Mouse (Mus musculus) embryonic stem cell, embryonic (primary cell): ENCODE measurements around the gene Themis3.

ENCODE experiments used
- CTCF ChIA-PET, 4 experiments: fragments of 300-600 bp in 2 of 4; fragments of 350-600 bp in 2 of 4; sonication (Branson Sonifier 250); formaldehyde crosslinking; loops; one replicate each; lab custom pipeline; 2022; ENCODE audit warnings: inconsistent platforms in 2 of 4; lab: Charles Lee
- POLR2A ChIA-PET, 4 experiments: fragments of 300-600 bp in 2 of 4; fragments of 350-600 bp in 2 of 4; sonication (Branson Sonifier 250); formaldehyde crosslinking; loops; one replicate each; lab custom pipeline; 2022; ENCODE audit warnings: antibody characterized with exemption in 4 of 4, inconsistent platforms in 1 of 4; lab: Charles Lee

Themis3 gene

DNA sequence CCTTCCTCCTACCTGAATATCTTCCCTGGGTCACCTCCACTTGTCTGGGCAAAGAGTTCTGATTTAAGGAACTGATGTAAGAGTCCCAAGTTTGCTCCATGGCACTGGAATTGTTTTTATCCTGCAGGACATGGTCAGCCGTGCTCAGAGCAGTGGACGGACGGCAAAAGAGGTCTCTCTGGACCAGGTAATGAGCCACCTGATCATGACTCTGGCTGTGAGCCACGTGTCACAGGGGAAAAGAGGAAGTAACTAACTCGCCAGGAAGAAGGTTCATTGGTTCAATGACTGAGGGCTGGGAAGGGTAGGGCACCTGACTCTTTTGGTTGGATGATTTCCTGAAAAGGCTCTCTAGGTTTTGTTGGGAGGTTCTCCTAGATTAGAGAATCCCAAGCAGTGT, at the start of gene Themis3:
Gene Themis3 (minus strand): TSS at position 187 of the 400 bp plus-strand sequence.
- CTCF ChIA-PET = no interaction called here

DNA sequence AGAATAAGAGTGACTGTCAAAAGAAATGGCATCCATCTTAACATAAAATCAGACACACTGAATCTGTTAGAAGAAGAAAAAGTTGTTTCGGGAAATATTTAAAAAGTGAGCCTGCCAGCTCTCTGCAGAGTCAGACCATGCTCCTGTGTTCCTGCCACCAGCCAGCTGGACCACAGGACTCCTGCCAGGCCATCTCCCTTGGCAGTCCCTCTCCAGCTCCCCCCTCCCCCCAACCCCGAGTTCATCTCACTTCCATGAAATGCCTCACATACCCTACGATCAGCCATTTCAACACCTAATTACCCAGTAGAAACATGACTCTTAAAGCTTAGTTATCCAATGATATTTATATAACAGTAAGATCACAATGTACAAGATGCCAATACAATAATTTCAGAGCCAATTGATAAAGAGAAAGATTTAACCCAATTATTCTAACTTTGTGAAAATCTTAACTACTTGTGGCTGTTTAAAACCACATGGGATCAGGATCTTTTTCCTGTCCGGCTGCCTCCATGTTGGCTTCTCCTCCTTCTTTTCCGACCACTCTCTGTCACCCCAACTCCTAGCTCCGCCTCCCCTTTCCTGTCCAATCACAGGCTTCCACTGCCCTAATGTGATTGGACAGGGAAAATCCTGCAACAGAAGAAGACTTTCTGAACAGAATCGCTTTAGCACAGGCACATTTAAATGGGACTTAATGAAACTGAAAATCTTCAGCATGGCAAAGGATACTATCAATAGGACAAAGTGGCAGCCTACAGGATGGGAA, 43.7 kb upstream of the Themis3 start:
- POLR2A ChIA-PET = interaction anchor here in 1 of 4 experiments (0.6 kb wide), 1 partner anchor 60 kb away, joined by 3 read pairs; no protein-coding TSS in a partner anchor

More for the DNA sequence above, at the start of gene Themis3:
- POLR2A ChIA-PET = no interaction called here

DNA sequence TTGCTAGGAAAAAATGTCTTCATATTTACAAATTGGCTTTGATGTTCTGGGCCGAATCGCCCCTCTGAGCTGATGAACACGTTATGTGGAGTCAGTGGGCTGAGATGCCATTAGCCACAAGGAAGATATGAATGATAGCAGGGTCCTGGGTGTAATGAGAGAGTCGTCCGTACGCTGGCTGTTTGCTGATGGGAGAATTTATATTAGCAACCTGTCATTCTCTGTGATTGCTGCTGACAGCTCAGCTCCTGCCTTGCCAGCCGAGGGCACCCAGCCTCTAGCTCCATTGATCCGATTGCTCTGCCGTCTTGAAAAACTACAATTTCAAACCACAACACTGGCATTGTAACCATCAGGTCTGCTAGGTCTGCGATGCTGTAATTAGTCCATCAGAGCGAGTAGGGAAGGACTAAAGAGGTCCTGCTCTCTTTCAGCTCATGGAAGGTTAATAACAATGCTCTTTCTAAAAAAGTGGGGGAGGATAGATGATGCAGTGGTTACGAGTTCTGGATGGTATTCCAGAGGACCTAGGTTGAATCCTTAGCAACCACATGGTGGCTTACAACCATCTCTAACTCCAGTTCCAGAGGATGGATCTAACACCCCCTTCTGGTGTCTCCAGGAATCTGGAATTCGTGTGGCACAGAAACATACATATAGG, 25.7 kb upstream of the Themis3 start:
- ChIA-PET CTCF (interaction anchor here in 1 of 4 experiments (0.6 kb wide), 1 partner anchor 61 kb away, joined by 3 read pairs; no protein-coding TSS in a partner anchor), POLR2A (no interaction called here)

More for the DNA sequence above, 43.7 kb upstream of the Themis3 start:
- CTCF ChIA-PET = interaction anchor here in 2 of 4 experiments (0.6 to 0.7 kb wide), 2 partner anchors 1012 to 1082 kb away, joined by 3 to 7 read pairs; no protein-coding TSS in a partner anchor

DNA sequence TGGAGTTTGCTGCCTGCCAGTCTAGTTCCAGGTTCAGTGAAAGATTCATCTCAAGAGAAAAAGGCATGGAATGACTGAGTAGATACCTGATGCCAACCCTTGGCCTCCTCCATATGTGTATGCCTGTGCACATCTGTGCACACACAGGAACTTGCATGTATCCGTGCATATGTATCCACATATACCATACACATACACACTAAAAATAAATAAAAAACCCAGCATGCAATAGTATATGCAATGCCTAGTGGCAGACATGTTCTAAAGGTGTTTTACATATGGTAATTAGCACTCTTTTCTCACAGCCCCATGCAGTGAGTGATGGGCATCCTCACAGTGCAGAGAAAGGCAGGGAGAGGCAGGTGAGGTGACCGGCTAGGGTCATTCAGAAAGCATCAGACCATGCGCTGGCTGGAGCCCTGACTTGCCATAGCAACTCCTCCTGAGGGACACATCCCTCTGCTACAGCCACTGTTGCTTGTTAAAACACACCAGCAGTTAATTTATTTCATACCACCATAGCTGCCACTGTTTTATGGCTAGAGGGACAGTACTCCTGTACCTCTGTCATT, 24.9 kb upstream of the Themis3 start:
- POLR2A ChIA-PET = no interaction called here
- CTCF ChIA-PET = interaction anchor here in 1 of 4 experiments (0.6 kb wide), 1 partner anchor 32 kb away, joined by 3 read pairs; no protein-coding TSS in a partner anchor

DNA sequence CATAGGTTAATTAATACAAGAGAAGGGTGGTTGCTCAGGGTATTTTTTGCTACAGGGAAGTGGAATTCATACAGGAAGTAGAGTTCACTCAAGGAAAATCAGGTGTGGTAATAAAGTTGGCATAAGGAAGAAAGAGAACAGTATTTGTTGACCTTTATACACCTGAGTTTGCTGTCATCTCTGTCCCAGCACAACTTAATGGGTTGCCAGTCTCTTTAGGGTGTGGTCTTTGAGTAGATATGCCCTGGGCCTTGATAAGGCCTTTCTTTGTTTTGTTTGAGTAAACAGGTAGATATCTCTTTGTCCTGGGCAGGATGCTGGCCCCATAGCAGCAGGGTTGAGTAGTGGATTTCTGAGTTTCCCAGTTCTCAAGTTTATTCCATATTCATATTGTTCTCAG, 15.6 kb upstream of the Themis3 start:
- ChIA-PET CTCF (no interaction called here), POLR2A (no interaction called here)

DNA sequence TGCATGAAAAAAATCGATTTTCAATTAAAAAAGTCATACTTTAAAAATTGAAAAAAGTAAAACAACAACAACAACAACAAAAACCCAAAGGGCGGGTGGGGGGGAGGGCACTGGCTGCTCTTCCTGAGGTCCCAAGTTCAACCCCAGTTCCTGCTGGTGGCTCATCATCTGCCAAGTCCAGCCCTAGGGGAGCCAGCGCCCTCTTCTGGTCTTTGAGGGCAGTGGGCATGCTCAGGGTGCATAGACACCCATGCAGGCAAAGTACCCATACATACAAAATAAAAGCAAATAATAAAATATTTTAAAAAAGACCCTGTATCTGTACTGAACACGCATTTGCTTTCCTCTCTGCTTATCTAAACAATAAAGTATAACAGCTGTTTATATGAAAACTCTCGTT, 10.5 kb upstream of the Themis3 start:
- ChIA-PET POLR2A (no interaction called here), CTCF (no interaction called here)

DNA sequence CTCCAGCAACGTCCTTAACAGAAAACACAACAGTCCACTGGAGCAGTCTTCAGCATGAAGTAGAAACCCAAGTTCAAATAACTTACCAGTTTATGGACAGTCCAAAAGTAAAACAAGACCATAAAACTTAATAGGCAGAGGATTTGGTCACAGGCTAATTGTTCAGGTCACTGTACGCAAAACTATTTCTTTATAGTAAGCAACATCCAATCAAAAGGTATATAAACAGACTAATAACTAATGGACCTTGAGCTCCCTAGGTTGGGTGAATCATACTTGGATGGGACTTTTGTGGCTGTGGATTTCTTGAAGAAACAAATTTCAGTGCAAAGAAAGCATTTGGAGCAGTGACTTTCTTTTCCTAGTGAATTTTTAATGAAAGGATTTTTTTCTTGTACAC, 6.8 kb upstream of the Themis3 start:
- CTCF ChIA-PET = no interaction called here
- POLR2A ChIA-PET = no interaction called here

DNA sequence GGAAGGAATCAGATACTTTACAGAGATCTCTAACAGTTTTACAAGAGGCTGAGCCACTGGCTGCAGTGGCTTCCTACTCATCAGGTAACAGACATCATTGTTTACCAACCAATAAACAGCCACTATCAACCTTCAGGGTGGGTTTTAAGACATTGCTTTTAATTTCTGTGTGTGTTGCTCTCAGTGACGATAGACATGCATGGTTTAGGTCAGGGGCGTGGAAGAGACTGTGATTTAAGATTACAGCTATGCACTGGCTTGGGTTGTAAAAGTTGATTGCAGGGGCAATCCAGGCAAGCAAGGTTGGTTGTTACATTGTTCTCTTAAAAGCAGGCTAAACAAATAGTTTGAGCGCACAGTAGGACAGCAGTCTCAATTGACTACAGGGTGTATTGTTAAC, 1.4 kb upstream of the Themis3 start:
- ChIA-PET CTCF (interaction anchor here in 2 of 4 experiments (0.5 to 1.1 kb wide), 2 partner anchors 79 to 489 kb away, joined by 4 to 8 read pairs; no protein-coding TSS in a partner anchor), POLR2A (interaction anchor here in 1 of 4 experiments (0.6 kb wide), 1 partner anchor 85 kb away, joined by 3 read pairs; no protein-coding TSS in a partner anchor)

DNA sequence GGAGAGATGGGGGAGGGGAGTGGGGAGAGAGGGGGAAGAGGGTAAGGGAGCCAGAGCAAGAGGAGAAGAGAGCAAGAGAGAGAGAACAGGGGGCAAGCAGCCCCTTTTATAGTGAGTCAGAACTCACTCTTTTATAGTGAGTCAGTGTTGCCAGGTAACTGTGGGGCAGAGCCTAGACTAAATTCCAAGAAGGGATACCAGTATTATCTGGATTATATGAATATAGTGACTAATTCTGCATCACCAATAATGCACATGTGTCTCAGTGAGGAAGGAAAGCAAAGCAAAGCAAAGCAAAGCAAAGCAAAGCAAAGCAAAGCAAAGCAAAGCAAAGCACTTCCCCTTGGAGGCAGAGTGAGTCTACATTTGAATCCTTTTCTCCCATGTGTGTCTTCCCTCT, 835 bp upstream of the Themis3 start:
- ChIA-PET CTCF (interaction anchor here in 1 of 4 experiments (1.1 kb wide), 1 partner anchor 488 kb away, joined by 4 read pairs; no protein-coding TSS in a partner anchor), POLR2A (interaction anchor here in 1 of 4 experiments (0.6 kb wide), 1 partner anchor 85 kb away, joined by 3 read pairs; no protein-coding TSS in a partner anchor)

DNA sequence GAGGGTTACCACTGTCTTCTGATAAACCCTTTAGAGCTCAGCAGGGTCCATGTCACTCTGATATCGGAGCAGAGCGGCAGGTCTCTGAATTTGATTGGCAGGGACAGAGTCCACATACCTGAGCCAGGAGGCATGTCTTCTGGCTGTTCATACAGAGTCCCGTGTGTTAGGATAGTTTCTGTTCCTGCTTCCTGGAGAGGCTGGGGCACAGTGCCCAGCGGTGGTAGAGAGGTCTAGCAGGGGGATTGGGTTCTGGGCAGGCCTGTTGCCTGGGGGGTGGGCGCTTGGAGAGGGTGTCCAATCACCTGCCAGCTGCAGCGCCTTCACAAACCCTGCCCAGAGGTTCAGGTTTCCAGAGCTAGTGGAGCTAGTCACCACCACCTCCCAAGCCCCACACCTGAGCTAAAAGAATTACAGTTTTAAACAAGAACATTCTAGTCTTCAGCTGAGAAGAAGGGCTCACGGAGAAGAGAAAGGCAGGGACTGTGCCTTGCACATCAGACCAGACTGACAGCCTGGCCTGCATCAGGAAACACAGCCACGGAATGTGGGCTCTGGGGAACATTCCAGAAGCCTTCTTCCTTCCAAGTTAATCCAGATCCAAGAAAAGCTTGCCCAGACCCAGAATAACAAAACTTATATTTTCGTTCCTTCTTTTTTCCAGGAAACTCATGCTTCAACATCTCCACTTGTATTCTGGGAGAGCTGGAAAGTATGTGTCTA, 3.9 kb downstream of the Themis3 start:
- CTCF ChIA-PET = interaction anchor here in 3 of 4 experiments (0.7 to 1.0 kb wide), 5 partner anchors 11 to 341 kb away, joined by 3 to 4 read pairs (median 3); no protein-coding TSS in a partner anchor
- POLR2A ChIA-PET = no interaction called here

DNA sequence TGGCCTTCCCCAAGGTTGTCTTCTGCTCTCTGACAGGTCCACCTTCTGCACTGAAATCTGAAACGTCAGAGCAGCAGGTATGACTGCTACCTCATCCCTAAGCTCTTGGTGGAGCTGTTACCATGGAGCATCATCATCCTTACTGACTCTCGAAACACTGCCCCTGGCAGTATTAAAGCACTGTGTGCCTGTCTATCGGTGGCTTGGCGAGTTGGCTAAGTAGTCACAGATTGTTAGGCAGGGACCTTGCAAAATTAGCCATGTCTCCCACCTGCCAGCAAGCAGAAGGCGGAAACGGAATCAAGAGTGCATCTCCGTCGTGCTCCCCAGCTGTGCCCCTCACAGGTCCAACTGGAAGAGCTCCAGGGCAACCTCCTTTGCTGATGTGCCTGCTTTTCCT, 4.6 kb downstream of the Themis3 start:
- CTCF ChIA-PET = interaction anchor here in 3 of 4 experiments (0.8 to 1.0 kb wide), 4 partner anchors 10 to 166 kb away, joined by 3 to 4 read pairs (median 3); no protein-coding TSS in a partner anchor

DNA sequence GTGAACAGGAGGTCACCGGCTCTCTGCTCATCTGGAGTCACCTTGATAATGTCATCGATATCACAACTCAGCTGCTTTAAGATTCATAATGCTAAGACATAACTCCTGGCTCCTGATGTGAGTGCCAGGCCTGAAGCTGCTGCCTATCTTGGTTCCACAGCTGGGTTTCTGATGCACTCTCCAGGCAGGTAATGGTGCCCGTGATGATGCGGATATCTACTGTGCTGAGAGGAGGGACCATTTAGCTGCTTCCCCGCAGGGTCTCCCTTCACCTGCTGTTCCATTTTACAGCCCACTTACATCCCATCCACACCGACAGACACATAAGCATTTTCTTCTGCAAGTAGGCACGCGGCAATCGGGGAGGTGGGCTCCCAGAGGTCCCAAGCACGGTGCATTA, 7.7 kb downstream of the Themis3 start:
- ChIA-PET CTCF (interaction anchor here in 2 of 4 experiments (0.7 to 0.8 kb wide), 2 partner anchors 32 to 169 kb away, joined by 3 read pairs; no protein-coding TSS in a partner anchor), POLR2A (interaction anchor here in 1 of 4 experiments (0.6 kb wide), 1 partner anchor 797 kb away, joined by 3 read pairs; no protein-coding TSS in a partner anchor)

More for the DNA sequence above, 4.6 kb downstream of the Themis3 start:
- POLR2A ChIA-PET = no interaction called here

DNA sequence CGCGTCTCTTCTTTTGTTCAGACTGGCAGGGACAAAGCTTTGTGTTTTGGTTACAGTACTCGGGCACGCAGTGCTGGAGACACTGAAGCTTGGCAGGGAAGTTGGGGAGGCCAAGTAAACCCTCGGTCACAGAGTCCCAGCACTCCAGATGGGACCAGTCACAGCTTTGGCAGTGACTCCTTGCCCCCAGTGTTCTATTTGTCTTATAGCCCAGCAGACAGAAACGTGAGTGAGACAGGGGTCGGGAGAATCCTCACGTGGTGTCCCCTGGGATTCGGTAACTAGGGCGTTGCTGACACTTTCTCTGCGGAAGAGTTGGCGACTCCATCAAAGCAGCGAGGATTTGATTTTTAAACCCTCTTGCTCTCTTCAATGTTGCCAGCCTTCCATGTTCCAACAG, 8.3 kb downstream of the Themis3 start:
- ChIA-PET POLR2A (no interaction called here), CTCF (no interaction called here)

DNA sequence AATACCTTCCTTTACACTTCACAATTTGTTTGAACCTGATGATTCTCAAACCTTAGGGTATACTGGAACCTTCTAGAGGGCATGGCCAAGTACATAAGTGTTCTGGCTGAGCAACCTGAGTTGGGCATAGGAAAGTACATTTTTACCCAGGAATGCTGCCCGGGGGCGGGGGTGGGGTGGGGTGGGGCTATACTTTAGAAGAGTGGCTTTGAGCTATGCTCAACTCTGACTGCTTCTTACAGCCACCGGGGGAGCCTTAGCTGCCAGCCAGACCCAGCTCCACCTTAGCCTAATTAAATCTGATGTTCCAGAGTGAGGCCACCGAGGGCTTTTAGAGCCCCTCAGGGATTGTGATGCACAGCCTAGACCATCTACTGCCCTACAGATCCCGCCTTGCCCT, 13.4 kb downstream of the Themis3 start:
- ChIA-PET POLR2A (interaction anchor here in 2 of 4 experiments (0.9 to 1.3 kb wide), 3 partner anchors 102 to 1423 kb away, joined by 3 read pairs; partner anchors contain the start of gene Arhgap28 (in 1 of the 2)), CTCF (interaction anchor here in 3 of 4 experiments (0.8 to 1.0 kb wide), 3 partner anchors 9 to 175 kb away, joined by 3 to 4 read pairs (median 3); no protein-coding TSS in a partner anchor)

DNA sequence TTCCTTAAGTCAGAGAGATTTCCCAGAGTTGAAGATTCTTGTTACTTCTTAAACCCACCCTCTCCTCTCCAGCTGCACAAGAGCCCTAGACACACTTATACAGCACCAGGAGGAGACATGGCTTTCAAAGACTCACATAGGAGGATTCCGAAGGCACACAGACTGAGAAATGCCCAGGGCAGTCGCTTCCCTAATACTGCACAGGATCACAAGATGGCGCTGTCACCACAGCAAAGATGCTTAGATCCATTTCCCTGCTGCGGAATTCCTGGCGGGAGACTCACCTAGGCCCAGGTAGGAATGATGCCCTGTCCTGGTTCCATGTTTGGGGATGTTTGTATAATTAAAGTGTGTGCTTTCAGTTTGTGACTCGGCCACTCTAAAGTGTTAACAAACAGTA, 16.4 kb downstream of the Themis3 start:
- ChIA-PET POLR2A (no interaction called here), CTCF (interaction anchor here in 1 of 4 experiments (1.1 to 1.2 kb wide), 2 partner anchors 102 to 562 kb away, joined by 3 read pairs; no protein-coding TSS in a partner anchor)

DNA sequence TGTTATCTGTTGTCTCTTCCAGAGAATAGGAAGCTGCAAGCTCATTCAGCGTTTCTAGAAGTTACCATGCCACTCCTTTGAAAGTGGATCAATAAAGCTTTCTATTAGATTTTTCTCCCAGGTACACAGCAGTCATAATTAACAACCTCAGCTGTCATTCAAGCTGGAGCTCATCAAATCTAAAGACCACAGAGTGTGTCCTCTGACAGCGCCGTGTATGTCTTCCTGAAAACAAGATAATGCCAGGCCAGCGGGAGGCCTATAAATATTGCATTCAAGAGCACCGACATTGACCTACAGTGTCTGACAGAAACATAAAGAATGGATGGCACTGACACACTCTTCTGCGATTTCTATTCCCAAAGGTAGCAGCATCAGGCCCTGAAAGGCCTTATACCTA, 16.9 kb downstream of the Themis3 start:
- CTCF ChIA-PET = no interaction called here
- POLR2A ChIA-PET = no interaction called here

DNA sequence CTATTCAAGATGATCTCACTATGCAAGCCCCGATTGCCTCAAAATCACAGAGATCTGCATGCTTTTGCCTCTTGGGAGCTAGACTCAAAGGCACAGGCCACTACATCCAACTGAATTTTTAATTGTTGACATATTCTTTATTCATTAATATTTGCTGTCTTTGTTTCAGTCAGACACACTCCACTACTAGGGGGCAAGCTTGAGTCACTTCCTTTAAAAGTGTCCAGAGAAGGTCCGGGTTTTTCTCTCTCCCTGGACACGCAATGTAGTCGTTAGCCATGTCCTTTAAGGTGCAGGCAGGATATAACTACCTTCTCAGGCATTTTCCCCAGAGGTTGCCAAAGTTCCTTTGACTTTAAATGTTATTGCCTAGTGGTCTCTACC, 21.8 kb downstream of the Themis3 start:
- ChIA-PET CTCF (interaction anchor here in 2 of 4 experiments (0.6 to 1.2 kb wide), 6 partner anchors 8 to 232 kb away, joined by 3 to 5 read pairs (median 3); no protein-coding TSS in a partner anchor), POLR2A (no interaction called here)
